22 mouse cellular contexts compared by ENCODE assay signal in genomic region chr2:150656112-150656511, GRCm38 (mm10). TPM values are rescaled to one million over a fixed set of nuclear protein-coding genes. Genes with fewer than 3 reads are reported as not detected.
DNase-seq lines count a peak whose midpoint lies in the region; ATAC-seq and TF ChIP-seq lines count a peak whose summit lies in the region.
"Had no signal": no experiment of that assay in that cellular context is flagged by ENCODE, and none has a peak within 500 bp of the region (broad histone marks: within the 10 kb centered on the region; RNA-seq: fewer than 3 reads in every experiment).

No protein-coding gene starts in this region.

- H3K27ac ChIP-seq in hindbrain, embryonic 10.5 days, result peak overlapping the region; percentile 81
- H3K27ac ChIP-seq in hindbrain, embryonic 16.5 days (ENCODE audit: low read depth, low read length), result no peak overlapping the region; the same call in 1 of the 2 replicates
- H3K27ac ChIP-seq in MEL (ENCODE audit: control insufficient read depth, low read depth, low read length), result no peak overlapping the region
- peak overlapping the region; percentile 83 for H3K27ac ChIP-seq in hindbrain, embryonic 12.5 days
- H3K27ac ChIP-seq in midbrain, embryonic 13.5 days, result peak overlapping the region; percentile 63
- H3K27ac ChIP-seq: embryonic facial prominence, embryonic 13.5 days had no signal

- H3K4me3 ChIP-seq in hindbrain, embryonic 10.5 days, result no peak overlapping the region
- no peak overlapping the region for H3K4me3 ChIP-seq in hindbrain, embryonic 16.5 days (ENCODE audit: low read length)
- no peak overlapping the region for H3K4me3 ChIP-seq in MEL (ENCODE audit: control insufficient read depth in 1 of 2, insufficient read depth in 1 of 2, low read depth in 2 of 2, low read length in 2 of 2)
- no peak overlapping the region for H3K4me3 ChIP-seq in hindbrain, embryonic 12.5 days
- H3K4me3 ChIP-seq in midbrain, embryonic 13.5 days (replicated peaks), result no peak overlapping the region
- H3K4me3 ChIP-seq: embryonic facial prominence, embryonic 13.5 days had no signal

- no peak for ATAC-seq in hindbrain, embryonic 16.5 days
- no peak for ATAC-seq in hindbrain, embryonic 12.5 days (ENCODE audit: low FRiP score)
- no peak for ATAC-seq in midbrain, embryonic 13.5 days
- ATAC-seq in erythroblast, adult 5-6 weeks (replicated peaks; ENCODE audit: low FRiP score, poor library complexity, severe bottlenecking), result no peak

- peaks cover 24% of the 10 kb centered on the region for H3K4me1 ChIP-seq in hindbrain, embryonic 10.5 days (replicated peaks)
- no peaks in the 10 kb centered on the region; the same call in 1 of the 2 replicates for H3K4me1 ChIP-seq in hindbrain, embryonic 16.5 days (ENCODE audit: control insufficient read depth, insufficient read depth, low read depth, low read length)
- H3K4me1 ChIP-seq in MEL (ENCODE audit: control insufficient read depth in 1 of 2, insufficient read depth in 2 of 2, low read length in 2 of 2), result no peaks in the 10 kb centered on the region
- H3K4me1 ChIP-seq in hindbrain, embryonic 12.5 days, result peaks cover 18% of the 10 kb centered on the region
- peaks cover 21% of the 10 kb centered on the region for H3K4me1 ChIP-seq in midbrain, embryonic 13.5 days (replicated peaks)
- H3K4me1 ChIP-seq: embryonic facial prominence, embryonic 13.5 days had no signal

- TF ChIP-seq POLR2A in MEL (IDR thresholded peaks at IDR 0.05; ENCODE audit: control insufficient read depth in 1 of 2, insufficient read depth in 1 of 2, low read depth in 1 of 2, low read length in 2 of 2, poor library complexity in 1 of 2), result no peak

- H3K36me3 ChIP-seq in hindbrain, embryonic 10.5 days, result peaks cover 21% of the 10 kb centered on the region
- no peaks in the 10 kb centered on the region for H3K36me3 ChIP-seq in hindbrain, embryonic 16.5 days (ENCODE audit: control insufficient read depth, insufficient read depth, low read length)
- no peaks in the 10 kb centered on the region for H3K36me3 ChIP-seq in MEL (ENCODE audit: control insufficient read depth in 1 of 2, insufficient read depth in 2 of 2, low read length in 2 of 2)
- H3K36me3 ChIP-seq in hindbrain, embryonic 12.5 days, result no peaks in the 10 kb centered on the region
- H3K36me3 ChIP-seq in midbrain, embryonic 13.5 days, result peaks cover 22% of the 10 kb centered on the region
- H3K36me3 ChIP-seq: embryonic facial prominence, embryonic 13.5 days had no signal

- no peak for TF ChIP-seq CTCF in MEL (IDR thresholded peaks at IDR 0.05 in 2 of 3, conservative IDR thresholded peaks at IDR 0.05 in 1 of 3; ENCODE audit: control insufficient read depth in 1 of 3, insufficient read depth in 1 of 3, low read depth in 2 of 3, low read length in 3 of 3, poor library complexity in 1 of 3, severe bottlenecking in 1 of 3)

- DNase-seq in hindbrain, embryonic 10.5 days (ENCODE audit: low spot score), result no peak
- peak; percentile 17 for DNase-seq in MEL (ENCODE audit: low read depth, low spot score)
- DNase-seq in spleen, adult 18-20 months, result no peak
- DNase-seq: adrenal gland, adult 8-10 months; cerebellum, adult 11-12 months; gastrocnemius, postnatal 14 days; heart, postnatal 36 days; kidney, postnatal 14 days; lung, postnatal 10 days had no signal

- H3K9ac ChIP-seq in hindbrain, embryonic 16.5 days (ENCODE audit: low read depth, low read length), result no peak overlapping the region
- H3K9ac ChIP-seq in MEL (ENCODE audit: control insufficient read depth, low read depth, low read length, poor library complexity, severe bottlenecking), result no peak overlapping the region
- H3K9ac ChIP-seq in hindbrain, embryonic 12.5 days, result no peak overlapping the region
- H3K9ac ChIP-seq in midbrain, embryonic 13.5 days (replicated peaks), result no peak overlapping the region
- H3K9ac ChIP-seq: embryonic facial prominence, embryonic 13.5 days had no signal

- TF ChIP-seq RAD21 in MEL (IDR thresholded peaks at IDR 0.05; ENCODE audit: low read depth, low read length), result no peak

- H3K79me2 ChIP-seq in MEL (ENCODE audit: control insufficient read depth, insufficient read depth, low read length, poor library complexity), result no peaks in the 10 kb centered on the region

- no peaks in the 10 kb centered on the region for H3K27me3 ChIP-seq in hindbrain, embryonic 10.5 days (ENCODE audit: insufficient read depth, poor library complexity, severe bottlenecking)
- H3K27me3 ChIP-seq in hindbrain, embryonic 16.5 days (replicated peaks; ENCODE audit: control insufficient read depth, insufficient read depth, low read length), result no peaks in the 10 kb centered on the region
- H3K27me3 ChIP-seq in MEL (ENCODE audit: control insufficient read depth in 1 of 2, insufficient read depth in 2 of 2, low read length in 2 of 2), result no peaks in the 10 kb centered on the region
- no peaks in the 10 kb centered on the region for H3K27me3 ChIP-seq in hindbrain, embryonic 12.5 days
- no peaks in the 10 kb centered on the region for H3K27me3 ChIP-seq in midbrain, embryonic 13.5 days
- H3K27me3 ChIP-seq: embryonic facial prominence, embryonic 13.5 days had no signal

- H3K4me2 ChIP-seq in hindbrain, embryonic 16.5 days (ENCODE audit: low read length), result no peak overlapping the region
- H3K4me2 ChIP-seq in hindbrain, embryonic 12.5 days (replicated peaks), result no peak overlapping the region
- H3K4me2 ChIP-seq in midbrain, embryonic 13.5 days (replicated peaks), result no peak overlapping the region
- H3K4me2 ChIP-seq: embryonic facial prominence, embryonic 13.5 days; heart, embryonic 11.5 days had no signal

- H3K9me3 ChIP-seq in hindbrain, embryonic 10.5 days, result peaks cover 4% of the 10 kb centered on the region; the same call in 1 of the 2 replicates
- H3K9me3 ChIP-seq in hindbrain, embryonic 16.5 days (ENCODE audit: control insufficient read depth, low read length), result peaks cover 2% of the 10 kb centered on the region; the same call in 1 of the 2 replicates
- no peaks in the 10 kb centered on the region for H3K9me3 ChIP-seq in MEL (replicated peaks; ENCODE audit: insufficient read depth, low read length)
- no peaks in the 10 kb centered on the region for H3K9me3 ChIP-seq in hindbrain, embryonic 12.5 days (replicated peaks)
- H3K9me3 ChIP-seq in midbrain, embryonic 13.5 days, result no peaks in the 10 kb centered on the region
- H3K9me3 ChIP-seq: embryonic facial prominence, embryonic 13.5 days had no signal

- WGBS in hindbrain, embryonic 10.5 days, result 91% methylated on average over 3 of the region's 3 CpGs
- WGBS in hindbrain, embryonic 16.5 days, result 93% methylated on average over 3 of the region's 3 CpGs
- WGBS in hindbrain, embryonic 12.5 days, result 88% methylated on average over 3 of the region's 3 CpGs
- WGBS in midbrain, embryonic 13.5 days, result 95% methylated on average over 3 of the region's 3 CpGs

- TF ChIP-seq EP300 in MEL (IDR thresholded peaks at IDR 0.05; ENCODE audit: low read depth in 1 of 2, low read length in 2 of 2), result no peak

TF ChIP-seq in MEL, 35 proteins besides CTCF, POLR2A, EP300 and RAD21:
- TF ChIP-seq SMC3 (IDR thresholded peaks at IDR 0.05; ENCODE audit: low read depth, low read length), result no peak
- no peak for TF ChIP-seq TCF12 (IDR thresholded peaks at IDR 0.05; ENCODE audit: low read depth, low read length)
- TF ChIP-seq E2F4 (IDR thresholded peaks at IDR 0.05; ENCODE audit: borderline replicate concordance, low read depth, low read length), result no peak
- TF ChIP-seq USF1 (IDR thresholded peaks at IDR 0.05; ENCODE audit: low read depth, low read length), result no peak

RNA-seq across cellular contexts. Expression of gene Acss1, which starts 12.2 kb away (rescaled TPM):
- polyA plus RNA-seq in hindbrain, embryonic 10.5 days (2016; fragmentation: Nextera tagmentation; extraction: Ambion mirVana), result 16.2 and 34.1 TPM in 2 replicates
- 22.1 and 24.4 TPM in 2 replicates for polyA plus RNA-seq in hindbrain, embryonic 16.5 days (2015; fragmentation: Nextera tagmentation; extraction: Ambion mirVana)
- total RNA-seq in MEL (2012; rRNA removed), result 10.2 and 12.5 TPM in 2 replicates
- 10 to 100 TPM in 1 of 2 experiments, not detected in 1; 22.6 TPM for polyA plus RNA-seq in MEL (2012; ENCODE audit: insufficient read depth in 1 of 2, insufficient read length in 2 of 2, low read depth in 1 of 2, low replicate concordance in 2 of 2, missing spikeins in 1 of 2)
- polyA plus RNA-seq in hindbrain, embryonic 12.5 days (2016; fragmentation: Nextera tagmentation; extraction: Ambion mirVana), result 28.4 and 32.6 TPM in 2 replicates
- polyA plus RNA-seq in midbrain, embryonic 13.5 days (2015; fragmentation: Nextera tagmentation; extraction: Ambion mirVana), result 20.1 and 22.7 TPM in 2 replicates
- 6.3 and 12.1 TPM in 2 replicates for total RNA-seq in erythroblast, adult 5-6 weeks (2015; ENCODE audit: low replicate concordance)
- 16.0 and 17.6 TPM in 2 replicates for total RNA-seq in erythroblast, adult 5-6 weeks (2017; ENCODE audit: low replicate concordance)

RNA-seq across cellular contexts. Expression of gene Vsx1, which starts 33.0 kb away (rescaled TPM):
- 1.0 TPM in 2 replicates for polyA plus RNA-seq in hindbrain, embryonic 10.5 days (2016; fragmentation: Nextera tagmentation; extraction: Ambion mirVana)
- polyA plus RNA-seq in hindbrain, embryonic 16.5 days (2015; fragmentation: Nextera tagmentation; extraction: Ambion mirVana), result 0.06 and 0.09 TPM in 2 replicates
- total RNA-seq in MEL (2012; rRNA removed), result not detected in 2 replicates
- polyA plus RNA-seq in MEL (2012; ENCODE audit: insufficient read depth in 1 of 2, insufficient read length in 2 of 2, low read depth in 1 of 2, low replicate concordance in 2 of 2, missing spikeins in 1 of 2), result not detected
- polyA plus RNA-seq in hindbrain, embryonic 12.5 days (2016; fragmentation: Nextera tagmentation; extraction: Ambion mirVana), result 1.0 and 1.3 TPM in 2 replicates
- polyA plus RNA-seq in midbrain, embryonic 13.5 days (2015; fragmentation: Nextera tagmentation; extraction: Ambion mirVana), result 0.05 and 0.23 TPM in 2 replicates
- total RNA-seq in erythroblast, adult 5-6 weeks (2015; ENCODE audit: low replicate concordance), result not detected in 2 replicates
- 0.14 TPM in 1 of 2 replicates, not detected in the other for total RNA-seq in erythroblast, adult 5-6 weeks (2017; ENCODE audit: low replicate concordance)
- total RNA-seq: adrenal gland, adult 8-10 months; gastrocnemius, postnatal 14 days; heart, postnatal 36 days; liver, adult 2 months; neutrophil, adult 5-6 weeks had no signal
- polyA plus RNA-seq: embryonic facial prominence, embryonic 13.5 days; G1E; heart, embryonic 11.5 days; intestine, embryonic 16.5 days; liver, adult 2 months; spleen, adult 2 months; testis, adult 2 months; urinary bladder, adult 2 months had no signal

RNA-seq across cellular contexts. Expression of gene Apmap, which starts 47.7 kb away (rescaled TPM):
- 32.2 and 39.1 TPM in 2 replicates for polyA plus RNA-seq in hindbrain, embryonic 10.5 days (2016; fragmentation: Nextera tagmentation; extraction: Ambion mirVana)
- polyA plus RNA-seq in hindbrain, embryonic 16.5 days (2015; fragmentation: Nextera tagmentation; extraction: Ambion mirVana), result 43.9 and 44.0 TPM in 2 replicates
- 21.3 and 26.4 TPM in 2 replicates for total RNA-seq in MEL (2012; rRNA removed)
- polyA plus RNA-seq in MEL (2012; ENCODE audit: insufficient read depth in 1 of 2, insufficient read length in 2 of 2, low read depth in 1 of 2, low replicate concordance in 2 of 2, missing spikeins in 1 of 2), result 10 to 100 TPM in 1 of 2 experiments, not detected in 1; 29.4 TPM
- 36.1 and 38.1 TPM in 2 replicates for polyA plus RNA-seq in hindbrain, embryonic 12.5 days (2016; fragmentation: Nextera tagmentation; extraction: Ambion mirVana)
- polyA plus RNA-seq in midbrain, embryonic 13.5 days (2015; fragmentation: Nextera tagmentation; extraction: Ambion mirVana), result 39.9 and 43.0 TPM in 2 replicates
- total RNA-seq in erythroblast, adult 5-6 weeks (2015; ENCODE audit: low replicate concordance), result 3.6 and 15.9 TPM in 2 replicates
- 14.1 and 20.7 TPM in 2 replicates for total RNA-seq in erythroblast, adult 5-6 weeks (2017; ENCODE audit: low replicate concordance)

Comparison
In these comparisons a context has a peak if more than half of its experiments do, and no peak if none do; other contexts are left out.
1. H3K27ac ChIP-seq: peak in hindbrain, embryonic 10.5 days (single experiment), hindbrain, embryonic 12.5 days (single experiment) and midbrain, embryonic 13.5 days (single experiment); none in hindbrain, embryonic 16.5 days (single experiment) and MEL (single experiment).